Mouse (Mus musculus): Measurements from ENCODE around the gene Ankrd65. TPM values are rescaled to one million over a fixed set of nuclear protein-coding genes. Genes with fewer than 3 reads are reported as not detected.
"Not testable (repeated sequence)": the region's sequence is repeated elsewhere in the genome, so short reads cannot be mapped to it uniquely, and the experiment has no call there.

The Ankrd65 gene
- polyA plus RNA-seq, 1 experiment from 2014 or later = not detected

DNA sequence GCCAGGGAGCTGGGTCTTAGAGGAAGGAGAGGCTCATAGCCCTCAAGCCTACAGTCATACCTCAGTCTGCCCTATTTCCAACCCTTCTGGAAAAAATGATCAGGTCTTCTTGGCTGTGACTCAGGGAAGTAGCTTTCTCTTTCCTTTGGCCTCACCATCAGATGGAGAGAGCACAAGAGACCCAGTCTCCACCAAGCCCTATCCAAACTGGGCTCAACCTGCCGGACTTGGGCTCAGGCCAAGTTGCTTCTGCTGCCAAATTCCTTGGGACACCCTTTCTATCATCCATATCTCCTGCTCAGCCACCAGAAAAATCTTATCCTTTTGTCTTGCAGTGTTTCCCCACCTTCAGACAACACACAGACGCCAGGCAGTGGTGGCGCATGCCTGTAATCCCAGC lies 14.4 kb upstream of the Ankrd65 start:
- no peak overlapping the region for H3K27ac ChIP-seq
- H3K9me3 ChIP-seq (replicated peaks) = no peaks in the 10 kb centered on the region
- H3K36me3 ChIP-seq = no peaks in the 10 kb centered on the region
- DNase-seq = no peak
- no peak overlapping the region for H3K4me3 ChIP-seq (replicated peaks)
- H3K9ac ChIP-seq = no peak overlapping the region
- no peak overlapping the region for H3K4me2 ChIP-seq
- no peak for ATAC-seq (ENCODE audit: low read depth)
- H3K27me3 ChIP-seq = peaks cover 72% of the 10 kb centered on the region
- 77% methylated on average over 3 of the region's 3 CpGs for WGBS (ENCODE audit: insufficient replicate concordance)
- H3K4me1 ChIP-seq (replicated peaks) = peaks cover 38% of the 10 kb centered on the region

DNA sequence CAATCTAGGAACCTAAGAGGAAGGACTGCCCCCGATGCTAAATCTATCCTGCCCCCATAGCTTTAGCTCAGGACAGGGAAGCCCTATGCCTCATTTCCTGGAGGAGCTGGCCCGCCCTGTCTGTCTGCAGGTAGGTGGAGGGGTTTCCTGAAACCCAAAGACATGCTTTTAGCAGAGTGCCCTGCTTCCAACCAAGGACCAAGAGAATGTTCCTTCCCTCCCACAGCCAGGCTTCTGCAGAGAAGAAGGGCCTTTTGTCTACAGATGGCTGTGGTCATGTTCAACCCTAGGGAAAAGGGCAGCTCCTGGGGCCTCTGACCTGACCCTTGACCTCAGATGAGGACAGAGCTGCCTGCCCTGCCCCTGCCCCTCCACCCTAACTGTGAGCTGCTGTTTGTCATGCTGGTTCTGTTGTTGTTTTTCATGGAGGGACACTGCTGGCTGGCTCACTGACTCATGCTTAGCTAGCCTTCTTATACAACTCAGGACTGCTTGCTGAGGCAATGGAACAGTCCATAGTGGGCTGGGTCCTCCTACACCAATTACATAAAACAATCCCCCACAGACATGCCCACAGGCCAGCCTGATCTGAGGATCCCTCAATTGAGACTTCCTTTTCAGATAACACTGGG lies 13.4 kb upstream of the Ankrd65 start:
- Histone ChIP-seq H3K36me3 (no peaks in the 10 kb centered on the region), H3K4me1 (replicated peaks) (peaks cover 38% of the 10 kb centered on the region), H3K9ac (no peak overlapping the region), H3K9me3 (replicated peaks) (no peaks in the 10 kb centered on the region), H3K27me3 (peaks cover 70% of the 10 kb centered on the region), H3K4me2 (no peak overlapping the region), H3K27ac (peak overlapping the region; percentile 12; the same call in 1 of the 2 replicates), H3K4me3 (replicated peaks) (no peak overlapping the region)
- DNase-seq (no peak), ATAC-seq (ENCODE audit: low read depth) (no peak)
- 30% methylated on average over 2 of the region's 2 CpGs for WGBS (ENCODE audit: insufficient replicate concordance)

DNA sequence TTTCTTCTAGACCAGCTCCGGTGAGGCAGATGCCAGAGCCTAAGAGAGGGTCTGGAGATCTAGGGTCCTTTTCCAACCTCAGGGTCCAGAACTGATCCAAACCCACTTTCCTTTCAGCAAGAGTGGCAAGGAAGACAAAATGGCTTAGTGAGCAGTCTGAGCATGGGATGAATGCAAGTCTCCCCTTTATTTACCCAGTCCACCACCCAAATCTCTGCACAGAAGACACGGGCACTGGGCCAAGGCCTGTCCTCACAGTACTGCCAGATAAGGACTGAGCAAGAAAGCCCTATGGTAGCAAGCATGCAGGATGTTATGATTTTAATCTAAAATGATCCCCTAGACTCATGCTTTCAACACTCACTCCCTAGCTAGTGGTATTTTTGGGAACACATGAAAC lies 12.4 kb upstream of the Ankrd65 start:
- H3K4me2 ChIP-seq = no peak overlapping the region
- H3K9me3 ChIP-seq (replicated peaks) = no peaks in the 10 kb centered on the region
- H3K4me1 ChIP-seq (replicated peaks) = peaks cover 38% of the 10 kb centered on the region
- H3K4me3 ChIP-seq (replicated peaks) = no peak overlapping the region
- no peak overlapping the region for H3K27ac ChIP-seq
- 52% methylated on average over 2 of the region's 2 CpGs for WGBS (ENCODE audit: insufficient replicate concordance)
- no peak overlapping the region for H3K9ac ChIP-seq
- no peaks in the 10 kb centered on the region for H3K36me3 ChIP-seq
- ATAC-seq (ENCODE audit: low read depth) = no peak
- H3K27me3 ChIP-seq = peaks cover 67% of the 10 kb centered on the region
- DNase-seq = no peak

DNA sequence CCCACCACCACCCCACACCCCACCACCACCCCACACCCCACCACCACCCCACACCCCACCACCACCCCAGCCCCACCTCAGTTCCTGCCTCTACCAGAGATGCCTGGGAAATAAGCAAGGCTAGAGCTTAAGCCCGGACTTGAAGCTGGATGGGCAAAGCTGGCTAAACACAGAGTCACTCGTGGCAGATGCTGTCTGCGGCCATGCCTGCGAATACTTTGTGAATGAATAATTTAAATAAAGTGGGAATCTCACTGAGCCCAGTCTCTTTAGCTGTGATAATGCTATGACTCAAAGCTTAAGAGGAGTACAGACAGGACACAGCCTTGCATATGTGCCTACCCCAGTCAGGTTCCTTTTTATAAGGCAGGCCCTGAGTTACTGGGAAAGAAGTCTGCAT lies 10.7 kb upstream of the Ankrd65 start:
- 75% methylated on average over 4 of the region's 4 CpGs for WGBS (ENCODE audit: insufficient replicate concordance)
- Histone ChIP-seq H3K9me3 (replicated peaks) (no peaks in the 10 kb centered on the region), H3K27me3 (peaks cover 56% of the 10 kb centered on the region), H3K4me2 (no peak overlapping the region), H3K9ac (no peak overlapping the region), H3K27ac (no peak overlapping the region), H3K4me1 (replicated peaks) (peaks cover 42% of the 10 kb centered on the region), H3K36me3 (no peaks in the 10 kb centered on the region), H3K4me3 (replicated peaks) (no peak overlapping the region)
- ATAC-seq (ENCODE audit: low read depth) (no peak), DNase-seq (no peak)

DNA sequence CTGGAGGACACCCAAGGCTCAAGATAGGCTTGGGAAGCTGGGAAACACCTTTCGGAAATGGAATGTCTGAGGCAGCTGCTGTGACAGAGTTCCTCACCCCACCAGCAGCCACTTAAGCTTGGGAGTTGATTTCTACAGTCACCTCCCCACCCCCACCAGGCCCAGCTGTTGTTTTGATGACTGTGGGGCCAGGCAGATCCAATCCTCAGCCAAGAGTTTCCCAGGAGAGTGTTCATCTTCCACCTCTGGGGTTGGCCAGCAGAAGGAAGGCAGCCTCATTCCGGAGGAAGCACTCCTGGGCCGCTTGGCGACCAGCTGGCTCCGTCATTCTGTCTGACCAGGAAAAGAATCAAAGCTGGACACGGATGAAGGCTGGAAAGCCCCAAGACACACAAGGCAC lies 9.3 kb upstream of the Ankrd65 start:
- Histone ChIP-seq H3K36me3 (no peaks in the 10 kb centered on the region), H3K27me3 (peaks cover 42% of the 10 kb centered on the region), H3K27ac (no peak overlapping the region), H3K9ac (no peak overlapping the region; the same call in 1 of the 2 replicates), H3K4me3 (replicated peaks) (no peak overlapping the region), H3K9me3 (replicated peaks) (no peaks in the 10 kb centered on the region), H3K4me1 (replicated peaks) (peaks cover 44% of the 10 kb centered on the region), H3K4me2 (no peak overlapping the region)
- 33% methylated on average over 6 of the region's 6 CpGs for WGBS (ENCODE audit: insufficient replicate concordance)
- ATAC-seq (ENCODE audit: low read depth) (no peak), DNase-seq (no peak)

DNA sequence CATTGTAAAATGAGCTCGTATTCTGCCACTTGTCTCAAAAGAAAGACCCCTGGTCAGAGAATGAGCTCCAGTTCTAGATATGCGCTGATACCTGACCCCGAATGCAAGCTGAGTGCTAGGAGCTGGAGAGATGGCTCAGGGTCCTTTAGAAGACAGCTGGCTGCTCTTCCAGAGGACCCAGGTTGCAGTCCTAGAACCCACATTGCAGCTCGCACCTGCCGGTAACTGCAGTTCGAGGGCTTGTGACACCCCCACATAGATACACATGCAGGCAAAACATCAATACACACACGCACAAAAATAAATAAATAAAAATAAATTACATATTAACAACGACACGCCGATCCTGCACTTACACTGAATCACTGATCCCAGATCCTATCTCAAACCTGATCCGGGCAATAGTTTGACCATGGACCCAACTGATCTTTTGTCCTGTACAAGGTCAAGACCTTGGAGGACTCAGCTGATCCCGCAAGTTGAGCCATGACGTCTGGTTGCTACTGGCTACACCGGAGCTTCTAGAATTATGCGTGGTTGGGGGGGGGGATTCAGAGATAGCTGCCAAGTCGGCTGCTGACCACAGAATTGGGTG lies 6.7 kb upstream of the Ankrd65 start:
- H3K4me2 ChIP-seq = peak overlapping the region; percentile 86
- ATAC-seq (ENCODE audit: low read depth) (no peak), DNase-seq (no peak)
- H3K9ac ChIP-seq = peak overlapping the region; percentile 75
- H3K27me3 ChIP-seq = peaks cover 33% of the 10 kb centered on the region
- no peak overlapping the region for H3K27ac ChIP-seq
- H3K4me3 ChIP-seq (replicated peaks) = peak overlapping the region; percentile 64
- H3K9me3 ChIP-seq (replicated peaks) = no peaks in the 10 kb centered on the region
- 39% methylated on average over 16 of the region's 16 CpGs for WGBS (ENCODE audit: insufficient replicate concordance)
- peaks cover 35% of the 10 kb centered on the region for H3K4me1 ChIP-seq (replicated peaks)
- H3K36me3 ChIP-seq = no peaks in the 10 kb centered on the region

DNA sequence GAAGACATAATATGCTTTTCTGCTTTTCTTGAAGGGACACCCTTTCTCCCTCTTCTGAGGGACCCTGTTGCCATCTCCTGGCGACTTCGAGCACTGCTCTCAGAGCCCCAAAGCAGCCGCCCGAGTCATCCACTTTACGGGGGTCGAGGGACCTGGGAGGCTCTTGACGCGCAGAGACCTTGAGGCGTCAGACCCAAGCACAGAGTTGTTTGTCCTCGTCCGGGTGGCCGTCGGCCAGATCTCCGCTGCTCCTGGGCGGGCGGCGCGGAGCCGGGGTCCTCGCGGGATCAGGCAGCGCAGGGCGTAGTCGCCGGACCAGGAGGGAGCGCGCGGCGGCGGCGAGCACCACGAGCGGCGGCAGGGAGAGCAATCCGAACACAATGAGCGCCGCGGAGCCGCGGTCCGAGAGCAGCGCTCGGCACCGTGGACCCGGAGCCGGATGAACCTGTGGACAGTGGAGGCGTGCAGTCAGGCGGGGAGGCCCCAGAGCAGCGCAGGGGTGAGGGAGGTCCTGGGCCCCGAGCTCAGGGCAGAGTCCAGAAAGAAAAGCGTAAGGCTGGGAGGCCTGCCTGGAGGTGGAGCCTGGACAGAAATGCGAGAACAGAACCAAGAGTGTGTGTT lies 6.0 kb upstream of the Ankrd65 start:
- peak; percentile 75 for ATAC-seq (ENCODE audit: low read depth)

DNA sequence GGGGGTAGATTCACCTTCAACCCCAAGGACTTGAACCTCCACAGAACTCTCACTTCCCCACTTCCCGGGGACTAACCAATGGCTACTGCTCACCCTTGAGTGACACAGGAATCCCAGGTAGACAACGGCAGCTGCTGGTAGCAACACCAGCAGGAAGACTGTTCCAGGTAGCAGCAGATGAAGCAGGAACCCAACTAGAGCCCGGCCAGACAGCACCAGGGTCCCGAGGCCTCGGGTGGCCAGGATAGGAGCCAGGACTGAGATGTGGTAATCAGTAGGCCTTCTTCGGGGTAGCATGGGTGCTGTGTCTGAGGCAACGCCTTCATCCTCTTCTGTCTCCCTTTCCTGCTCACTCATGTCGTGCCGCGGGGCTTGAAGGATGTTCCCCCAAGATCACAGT lies 5.0 kb upstream of the Ankrd65 start:
- DNase-seq (no peak), ATAC-seq (ENCODE audit: low read depth) (no peak)
- no peak overlapping the region for H3K9ac ChIP-seq
- H3K36me3 ChIP-seq = no peaks in the 10 kb centered on the region
- H3K4me3 ChIP-seq (replicated peaks) = no peak overlapping the region
- 74% methylated on average over 10 of the region's 10 CpGs for WGBS (ENCODE audit: insufficient replicate concordance)
- no peak overlapping the region for H3K4me2 ChIP-seq
- H3K27ac ChIP-seq = no peak overlapping the region
- peaks cover 26% of the 10 kb centered on the region for H3K27me3 ChIP-seq
- H3K4me1 ChIP-seq (replicated peaks) = peaks cover 47% of the 10 kb centered on the region
- no peaks in the 10 kb centered on the region for H3K9me3 ChIP-seq (replicated peaks)

More for the DNA sequence above, 6.0 kb upstream of the Ankrd65 start:
- peak overlapping the region; percentile 86 for H3K4me2 ChIP-seq
- H3K27me3 ChIP-seq = peaks cover 33% of the 10 kb centered on the region
- peaks cover 41% of the 10 kb centered on the region for H3K4me1 ChIP-seq (replicated peaks)
- peak overlapping the region; percentile 75 for H3K9ac ChIP-seq
- DNase-seq = peak; percentile 45
- WGBS (ENCODE audit: insufficient replicate concordance) = under 1% methylated on average over 52 of the region's 52 CpGs
- H3K27ac ChIP-seq = peak overlapping the region; percentile 66
- peak overlapping the region; percentile 64 for H3K4me3 ChIP-seq (replicated peaks)
- H3K36me3 ChIP-seq = no peaks in the 10 kb centered on the region
- no peaks in the 10 kb centered on the region for H3K9me3 ChIP-seq (replicated peaks)

DNA sequence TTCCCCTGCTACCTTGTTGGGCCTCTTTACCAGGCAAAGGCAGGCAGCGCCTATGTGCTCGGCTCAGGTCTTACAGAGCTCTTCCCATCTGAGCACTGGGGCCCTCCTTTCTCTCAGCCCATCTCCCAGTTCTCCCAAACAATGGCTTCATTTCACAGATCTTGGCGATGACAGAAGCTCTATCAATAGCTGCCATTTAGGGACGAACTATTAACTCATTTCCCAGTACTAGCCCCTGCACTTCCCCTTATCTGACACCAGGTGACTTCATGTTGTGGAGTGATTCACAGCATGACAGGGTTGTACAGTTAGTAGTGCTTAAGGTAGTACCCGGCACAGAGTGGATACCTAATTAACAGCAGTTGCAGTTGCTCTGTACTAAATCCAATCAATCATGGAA lies 4.4 kb upstream of the Ankrd65 start, which contains the start of gene Tmem88b:
Tmem88b (minus strand) TSS at position 56 of the 400 bp plus-strand sequence.
- ATAC-seq (ENCODE audit: low read depth) (no peak), DNase-seq (no peak)
- Histone ChIP-seq H3K4me1 (replicated peaks) (peaks cover 49% of the 10 kb centered on the region), H3K4me2 (peak within 1 kb of the TSS; percentile 86), H3K9ac (peak within 1 kb of the TSS; percentile 75; the same call in 1 of the 2 replicates), H3K27ac (no peak within 1 kb of the TSS; the same call in 1 of the 2 replicates), H3K4me3 (replicated peaks) (peak within 1 kb of the TSS; percentile 64; the same call in 1 of the 2 replicates), H3K36me3 (no peaks in the 10 kb centered on the region), H3K9me3 (replicated peaks) (no peaks in the 10 kb centered on the region), H3K27me3 (peaks cover 24% of the 10 kb centered on the region)
- 57% methylated on average over 5 of the region's 5 CpGs for WGBS (ENCODE audit: insufficient replicate concordance)

DNA sequence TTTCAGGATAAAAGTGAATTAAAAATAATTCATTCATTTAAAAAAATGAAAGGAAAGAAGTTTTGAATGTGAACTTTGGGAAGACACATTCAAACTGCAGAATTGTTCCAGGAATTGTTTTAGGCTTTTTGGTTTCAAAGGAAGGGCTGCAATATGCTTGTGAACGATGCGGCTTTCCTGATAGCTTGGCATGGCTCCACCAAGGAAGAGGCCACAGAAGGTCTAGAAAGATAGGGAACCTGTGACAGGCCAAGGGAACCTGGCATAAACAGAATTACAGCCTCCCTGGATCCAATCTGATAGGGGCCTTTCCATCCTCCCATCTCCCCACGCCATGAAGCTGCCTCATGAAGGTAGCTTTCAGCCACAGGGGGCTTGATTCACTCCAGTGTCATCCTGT lies 1.9 kb upstream of the Ankrd65 start:
- Histone ChIP-seq H3K9me3 (replicated peaks) (no peaks in the 10 kb centered on the region), H3K4me1 (replicated peaks) (peaks cover 47% of the 10 kb centered on the region), H3K4me3 (replicated peaks) (no peak overlapping the region), H3K9ac (no peak overlapping the region), H3K27ac (no peak overlapping the region), H3K27me3 (peaks cover 20% of the 10 kb centered on the region), H3K36me3 (no peaks in the 10 kb centered on the region), H3K4me2 (no peak overlapping the region)
- WGBS (ENCODE audit: insufficient replicate concordance) = 45% methylated on average over 3 of the region's 3 CpGs
- no peak for DNase-seq
- ATAC-seq (ENCODE audit: low read depth) = peak; percentile 22; the same call in 1 of the 2 replicates

DNA sequence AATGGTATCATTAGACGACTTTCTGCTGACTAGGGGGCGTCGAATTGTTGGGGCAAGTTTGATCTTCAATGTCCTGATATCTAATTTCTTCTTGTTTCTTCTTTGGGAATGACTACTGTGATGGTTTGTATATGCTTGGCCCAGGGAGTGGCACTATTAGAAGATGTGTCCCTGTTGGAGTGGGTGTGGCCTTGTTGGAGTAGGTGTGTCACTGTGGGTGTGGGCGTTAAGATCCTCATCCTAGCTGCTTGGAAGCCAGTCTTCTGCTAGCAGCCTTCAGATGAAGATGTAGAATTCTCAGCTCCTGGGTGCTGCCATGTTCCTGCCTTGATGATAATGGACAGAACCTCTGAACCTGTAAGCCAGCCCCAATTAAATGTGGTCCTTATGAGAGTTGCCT lies 1.4 kb upstream of the Ankrd65 start:
- H3K4me3 ChIP-seq (replicated peaks); DNase-seq; H3K36me3 ChIP-seq; H3K4me2 ChIP-seq; ATAC-seq (ENCODE audit: low read depth); H3K9ac ChIP-seq; H3K27ac ChIP-seq; H3K9me3 ChIP-seq (replicated peaks): not testable (repeated sequence)
- Histone ChIP-seq H3K27me3 (peaks cover 14% of the 10 kb centered on the region), H3K4me1 (replicated peaks) (peaks cover 42% of the 10 kb centered on the region)
- WGBS (ENCODE audit: insufficient replicate concordance) = 63% methylated on average over 4 of the region's 4 CpGs

Data from liver, embryonic 13.5 days (tissue).